Mouse (Mus musculus): ENCODE measurements at regions not wholly inside any gene's neighbourhood (a gene's known extent, or its start where the extent isn't known, plus 50 kb on each side); places are given as distances from the start of the nearest gene placed in this dataset.
"Not testable (repeated sequence)": the region's sequence is repeated elsewhere in the genome, so short reads cannot be mapped to it uniquely, and the experiment has no call there.

- DNase-seq = no peak
Observed at GRCm38 (mm10) chr17:94866630-94867029, 116.8 kb upstream of the Mettl4 start.

- DNase-seq = peak; percentile 78
Observed at GRCm38 (mm10) chr17:94864531-94865318, 114.9 kb upstream of the Mettl4 start.

- not testable (repeated sequence) for DNase-seq
Observed at GRCm38 (mm10) chr17:94854698-94855097, 104.9 kb upstream of the Mettl4 start.

- peak; percentile 81 for DNase-seq
Observed at GRCm38 (mm10) chr17:94834446-94835117, 84.8 kb upstream of the Mettl4 start.

- not testable (repeated sequence) for DNase-seq
Observed at GRCm38 (mm10) chr17:94834067-94834445, 84.2 kb upstream of the Mettl4 start.

GRCm38 (mm10) chr17:94826415-94826814 lies 76.6 kb upstream of the Mettl4 start:
- not testable (repeated sequence) for DNase-seq

GRCm38 (mm10) chr17:94808758-94809157 lies 58.9 kb upstream of the Mettl4 start:
- DNase-seq = no peak
